Mouse (Mus musculus) midbrain, embryonic 12.5 days (tissue): Measurements from ENCODE around the gene Nckap5l. TPM values are rescaled to one million over a fixed set of nuclear protein-coding genes. Genes with fewer than 3 reads are reported as not detected.

Source experiments
- ATAC-seq: fragments of 200-750 bp; cut with Nextera tagmentation; 2 replicates; pipeline ENCODE4 v1.8.0; 2017; ENCODE audit warnings: low read depth, moderate TSS enrichment, moderate library complexity; ENCODE audit not compliant: low FRiP score
- H3K27ac ChIP-seq: fragments of 300-500 bp; sonication (generic); replicated peaks from 2 replicates; pipeline ENCODE4 v1.5.1; 2016; ENCODE audit warnings: mild to moderate bottlenecking
- H3K27me3 ChIP-seq: fragments of 300-500 bp; sonication (generic); 2 replicates; pipeline ENCODE4 v1.6.1; 2016; ENCODE audit warnings: mild to moderate bottlenecking
- H3K36me3 ChIP-seq: fragments of 300-500 bp; sonication (generic); 2 replicates; pipeline ENCODE4 v1.6.1; 2016
- H3K4me1 ChIP-seq: fragments of 300-500 bp; sonication (generic); 2 replicates; pipeline ENCODE4 v1.6.1; 2016
- H3K4me2 ChIP-seq: fragments of 300-500 bp; sonication (generic); replicated peaks from 2 replicates; pipeline ENCODE4 v1.6.1; 2016; ENCODE audit warnings: mild to moderate bottlenecking, moderate library complexity
- H3K4me3 ChIP-seq: fragments of 300-500 bp; sonication (generic); 2 replicates; pipeline ENCODE4 v1.5.1; 2016; ENCODE audit warnings: mild to moderate bottlenecking
- H3K9ac ChIP-seq: fragments of 300-500 bp; sonication (generic); replicated peaks from 2 replicates; pipeline ENCODE4 v1.6.1; 2016; ENCODE audit warnings: mild to moderate bottlenecking, moderate library complexity
- H3K9me3 ChIP-seq: fragments of 300-500 bp; sonication (generic); 2 replicates; pipeline ENCODE4 v1.6.1; 2016; ENCODE audit warnings: mild to moderate bottlenecking
- WGBS: fragments of 180-500 bp; shearing (Covaris S2); methylation state at CpG from one replicate; pipeline ENCODE4 v1.1.7; 2016; 5-methylcytosine and 5-hydroxymethylcytosine counted together
- polyA plus RNA-seq: library from polyadenylated mRNA; unstranded; fragments of >200 nt; fragmentation: Nextera tagmentation; extraction: Ambion mirVana; gene quantifications from 2 replicates; pipeline ENCODE4 v1.2.1, GENCODE M21; 2016

Gene Nckap5l
- polyA plus RNA-seq, 1 experiment from 2014 or later: 12.9 TPM

GRCm38 (mm10) chr15:99422551-99422950 is 35.0 kb downstream of the Nckap5l start:
- Histone ChIP-seq H3K36me3 (peaks cover 47% of the 10 kb centered on the region), H3K9ac (no peak overlapping the region), H3K27ac (no peak overlapping the region), H3K4me3 (no peak overlapping the region), H3K27me3 (no peaks in the 10 kb centered on the region), H3K4me1 (peaks cover 11% of the 10 kb centered on the region), H3K9me3 (no peaks in the 10 kb centered on the region), H3K4me2 (no peak overlapping the region)
- 91% methylated on average over 23 of the region's 23 CpGs for WGBS
- no peak for ATAC-seq

- WGBS: 84% methylated on average over 8 of the region's 8 CpGs
- Histone ChIP-seq H3K4me3 (no peak overlapping the region), H3K4me2 (no peak overlapping the region), H3K27ac (peak overlapping the region; percentile 80), H3K4me1 (peaks cover 14% of the 10 kb centered on the region), H3K9me3 (no peaks in the 10 kb centered on the region), H3K27me3 (no peaks in the 10 kb centered on the region), H3K36me3 (peaks cover 38% of the 10 kb centered on the region), H3K9ac (no peak overlapping the region)
- no peak for ATAC-seq
Measured at GRCm38 (mm10) chr15:99421676-99422075, 35.9 kb downstream of the Nckap5l start.

GRCm38 (mm10) chr15:99421152-99421551 is 36.4 kb downstream of the Nckap5l start:
- no peaks in the 10 kb centered on the region for H3K27me3 ChIP-seq
- no peak overlapping the region for H3K4me3 ChIP-seq
- H3K27ac ChIP-seq: peak overlapping the region; percentile 80
- H3K9me3 ChIP-seq: no peaks in the 10 kb centered on the region
- WGBS: 80% methylated on average over 9 of the region's 9 CpGs
- H3K4me2 ChIP-seq: peak overlapping the region; percentile 35
- no peak overlapping the region for H3K9ac ChIP-seq
- H3K36me3 ChIP-seq: peaks cover 33% of the 10 kb centered on the region
- H3K4me1 ChIP-seq: peaks cover 14% of the 10 kb centered on the region
- ATAC-seq: no peak

- H3K4me3 ChIP-seq: 0 out of 2 replicates have a peak overlapping the region, but pooled peaks have one; percentile 6
- no peaks in the 10 kb centered on the region for H3K27me3 ChIP-seq
- H3K36me3 ChIP-seq: peaks cover 27% of the 10 kb centered on the region
- peaks cover 14% of the 10 kb centered on the region for H3K4me1 ChIP-seq
- peak; percentile 75 for ATAC-seq
- 4% methylated on average over 12 of the region's 12 CpGs for WGBS
- no peaks in the 10 kb centered on the region for H3K9me3 ChIP-seq
- H3K27ac ChIP-seq: peak overlapping the region; percentile 80
- peak overlapping the region; percentile 35 for H3K4me2 ChIP-seq
- no peak overlapping the region for H3K9ac ChIP-seq
Measured at GRCm38 (mm10) chr15:99420521-99421014, 37.0 kb downstream of the Nckap5l start.

GRCm38 (mm10) chr15:99420101-99420500 is 37.4 kb downstream of the Nckap5l start:
- no peaks in the 10 kb centered on the region for H3K9me3 ChIP-seq
- H3K4me2 ChIP-seq: peak overlapping the region; percentile 35
- H3K4me1 ChIP-seq: peaks cover 14% of the 10 kb centered on the region
- no peaks in the 10 kb centered on the region for H3K27me3 ChIP-seq
- H3K36me3 ChIP-seq: peaks cover 23% of the 10 kb centered on the region
- no peak overlapping the region for H3K9ac ChIP-seq
- 23% methylated on average over 5 of the region's 5 CpGs for WGBS
- peak overlapping the region; percentile 80 for H3K27ac ChIP-seq
- no peak for ATAC-seq
- H3K4me3 ChIP-seq: no peak overlapping the region

- 54% methylated on average over 17 of the region's 17 CpGs for WGBS
- Histone ChIP-seq H3K27ac (no peak overlapping the region), H3K4me3 (no peak overlapping the region), H3K4me1 (peaks cover 14% of the 10 kb centered on the region), H3K9ac (no peak overlapping the region), H3K9me3 (no peaks in the 10 kb centered on the region), H3K36me3 (peaks cover 9% of the 10 kb centered on the region), H3K4me2 (no peak overlapping the region), H3K27me3 (no peaks in the 10 kb centered on the region)
- ATAC-seq: no peak
Measured at GRCm38 (mm10) chr15:99417692-99418271, 39.8 kb downstream of the Nckap5l start.

GRCm38 (mm10) chr15:99416957-99417356 is 40.6 kb downstream of the Nckap5l start:
- no peak overlapping the region for H3K4me2 ChIP-seq
- no peaks in the 10 kb centered on the region for H3K9me3 ChIP-seq
- H3K9ac ChIP-seq: no peak overlapping the region
- ATAC-seq: no peak
- 0 out of 2 replicates have a peak, but pooled peaks cover under 1% of the 10 kb centered on the region for H3K36me3 ChIP-seq
- H3K4me1 ChIP-seq: peaks cover 14% of the 10 kb centered on the region
- no peak overlapping the region for H3K27ac ChIP-seq
- 49% methylated on average over 4 of the region's 4 CpGs for WGBS
- H3K27me3 ChIP-seq: no peaks in the 10 kb centered on the region
- H3K4me3 ChIP-seq: no peak overlapping the region

GRCm38 (mm10) chr15:99416348-99416882 is 41.1 kb downstream of the Nckap5l start:
- H3K27me3 ChIP-seq: no peaks in the 10 kb centered on the region
- ATAC-seq: peak; percentile 55; the same call in 1 of the 2 replicates
- no peak overlapping the region for H3K4me2 ChIP-seq
- H3K4me3 ChIP-seq: no peak overlapping the region
- no peaks in the 10 kb centered on the region for H3K9me3 ChIP-seq
- peaks cover 14% of the 10 kb centered on the region for H3K4me1 ChIP-seq
- H3K9ac ChIP-seq: no peak overlapping the region
- WGBS: 21% methylated on average over 13 of the region's 13 CpGs
- no peak overlapping the region for H3K27ac ChIP-seq
- no peaks in the 10 kb centered on the region for H3K36me3 ChIP-seq

- Histone ChIP-seq H3K36me3 (no peaks in the 10 kb centered on the region), H3K4me3 (no peak overlapping the region), H3K4me1 (peaks cover 9% of the 10 kb centered on the region), H3K27me3 (no peaks in the 10 kb centered on the region), H3K4me2 (no peak overlapping the region), H3K9me3 (no peaks in the 10 kb centered on the region), H3K27ac (no peak overlapping the region), H3K9ac (no peak overlapping the region)
- no peak for ATAC-seq
- WGBS: 28% methylated on average over 2 of the region's 2 CpGs
Measured at GRCm38 (mm10) chr15:99415793-99416192, 41.8 kb downstream of the Nckap5l start.

GRCm38 (mm10) chr15:99411747-99412146 is 45.8 kb downstream of the Nckap5l start:
- no peaks in the 10 kb centered on the region for H3K27me3 ChIP-seq
- H3K9me3 ChIP-seq: no peaks in the 10 kb centered on the region
- H3K4me2 ChIP-seq: no peak overlapping the region
- peaks cover under 1% of the 10 kb centered on the region; the same call in 1 of the 2 replicates for H3K4me1 ChIP-seq
- no peak overlapping the region for H3K27ac ChIP-seq
- WGBS: 61% methylated on average over 14 of the region's 14 CpGs
- no peak overlapping the region for H3K4me3 ChIP-seq
- peaks cover 30% of the 10 kb centered on the region for H3K36me3 ChIP-seq
- no peak overlapping the region for H3K9ac ChIP-seq
- no peak for ATAC-seq

- Histone ChIP-seq H3K4me3 (no peak overlapping the region), H3K27ac (no peak overlapping the region), H3K9ac (no peak overlapping the region), H3K9me3 (no peaks in the 10 kb centered on the region), H3K4me2 (no peak overlapping the region), H3K36me3 (peaks cover 58% of the 10 kb centered on the region), H3K27me3 (no peaks in the 10 kb centered on the region), H3K4me1 (no peaks in the 10 kb centered on the region)
- WGBS: 91% methylated on average over 9 of the region's 9 CpGs
- ATAC-seq: no peak
Measured at GRCm38 (mm10) chr15:99408845-99409244, 48.7 kb downstream of the Nckap5l start.

GRCm38 (mm10) chr15:99406986-99407570 is 50.5 kb downstream of the Nckap5l start:
- H3K4me2 ChIP-seq: no peak overlapping the region
- peaks cover 76% of the 10 kb centered on the region for H3K36me3 ChIP-seq
- no peak overlapping the region for H3K9ac ChIP-seq
- no peak overlapping the region for H3K4me3 ChIP-seq
- no peaks in the 10 kb centered on the region for H3K9me3 ChIP-seq
- no peak overlapping the region for H3K27ac ChIP-seq
- ATAC-seq: no peak
- H3K4me1 ChIP-seq: no peaks in the 10 kb centered on the region
- 92% methylated on average over 15 of the region's 15 CpGs for WGBS
- H3K27me3 ChIP-seq: no peaks in the 10 kb centered on the region
